Mouse (Mus musculus): ENCODE results near the gene Defb48. TPM values are rescaled to one million over a fixed set of nuclear protein-coding genes. Genes with fewer than 3 reads are reported as not detected.
A peak's percentile ranks its signal among the peaks of the same experiment; 100 is the strongest.

Defb48 gene
- total RNA-seq (2021): not detected
- long read RNA-seq, experiment 1: 0 reads
- long read RNA-seq, experiment 2: 0 reads

- no peak for DNase-seq
Observed at GRCm38 (mm10) chr14:62984410-62984809, at the start of gene Defb48. TSS of gene Defb48 (minus strand) at chr14:62984510.

GRCm38 (mm10) chr14:63020524-63021156 is 36.3 kb upstream of the Defb48 start:
- peak; percentile 5 for DNase-seq

- DNase-seq: no peak
Observed at GRCm38 (mm10) chr14:63014667-63015066, 30.4 kb upstream of the Defb48 start.

- DNase-seq: no peak
Observed at GRCm38 (mm10) chr14:63013082-63013481, 28.8 kb upstream of the Defb48 start.

GRCm38 (mm10) chr14:63011471-63011870 is 27.2 kb upstream of the Defb48 start, which contains the start of gene Defb43:
TSS of gene Defb43 (plus strand) at chr14:63011771.
- no peak for DNase-seq

- DNase-seq: peak; percentile 42
Observed at GRCm38 (mm10) chr14:63002588-63002987, 18.3 kb upstream of the Defb48 start.

GRCm38 (mm10) chr14:62998977-62999376 is 14.7 kb upstream of the Defb48 start:
- no peak for DNase-seq

GRCm38 (mm10) chr14:62997777-62998176 is 13.5 kb upstream of the Defb48 start, which contains the start of gene Defb47:
TSS of gene Defb47 (plus strand) at chr14:62998077.
- DNase-seq: no peak

GRCm38 (mm10) chr14:62991849-62992510 is 7.7 kb upstream of the Defb48 start:
- no peak for DNase-seq

GRCm38 (mm10) chr14:62991271-62991670 is 7.0 kb upstream of the Defb48 start:
- DNase-seq: no peak

GRCm38 (mm10) chr14:62979815-62980214 is 4.5 kb downstream of the Defb48 start:
- no peak for DNase-seq

- peak; percentile 87 for DNase-seq
Observed at GRCm38 (mm10) chr14:62975046-62975445, 9.3 kb downstream of the Defb48 start.

- peak; percentile 20 for DNase-seq
Observed at GRCm38 (mm10) chr14:62965811-62966520, 18.3 kb downstream of the Defb48 start.

- DNase-seq: no peak
Observed at GRCm38 (mm10) chr14:62965342-62965741, 19.0 kb downstream of the Defb48 start.

GRCm38 (mm10) chr14:62963632-62964031 is 20.7 kb downstream of the Defb48 start:
- DNase-seq: no peak

GRCm38 (mm10) chr14:62956091-62956490 is 28.2 kb downstream of the Defb48 start:
- DNase-seq: no peak

GRCm38 (mm10) chr14:62946794-62947193 is 37.5 kb downstream of the Defb48 start:
- no peak for DNase-seq

GRCm38 (mm10) chr14:62940383-62941074 is 43.8 kb downstream of the Defb48 start:
- peak; percentile 86 for DNase-seq

- no peak for DNase-seq
Observed at GRCm38 (mm10) chr14:62939435-62939834, 44.9 kb downstream of the Defb48 start.

- DNase-seq: peak; percentile 44
Observed at GRCm38 (mm10) chr14:62937675-62938074, 46.6 kb downstream of the Defb48 start.

- peak; percentile 49 for DNase-seq
Observed at GRCm38 (mm10) chr14:62936631-62937380, 47.5 kb downstream of the Defb48 start.

- no peak for DNase-seq
Observed at GRCm38 (mm10) chr14:62935361-62935760, 48.9 kb downstream of the Defb48 start.

All from adrenal gland, postnatal 10 days (tissue).